Comparison of ENCODE assay signal across 17 mouse cellular contexts in genomic region chr2:136691681-136692080, GRCm38 (mm10). TPM values are rescaled to one million over a fixed set of nuclear protein-coding genes. Genes with fewer than 3 reads are reported as not detected.
"Had no signal": no experiment of that assay in that cellular context is flagged by ENCODE, and none has a peak within 500 bp of the region (broad histone marks: within the 10 kb centered on the region; RNA-seq: fewer than 3 reads in every experiment).

No protein-coding gene starts in this region.

- H3K9me3 ChIP-seq: limb, embryonic 13.5 days; liver, embryonic 15.5 days; megakaryocyte, embryonic 14.5 days; midbrain, embryonic 15.5 days; neural tube, embryonic 13.5 days had no signal

- H3K27me3 ChIP-seq: limb, embryonic 13.5 days; liver, embryonic 15.5 days; megakaryocyte, embryonic 14.5 days; midbrain, embryonic 15.5 days; neural tube, embryonic 13.5 days had no signal

- ATAC-seq: midbrain, embryonic 15.5 days had no signal

- DNase-seq: kidney, postnatal 14 days; left cerebral cortex, postnatal 4 days; lung, adult 2 months; lung, postnatal 14 days; retina, postnatal 1 day; right cerebral cortex, postnatal 4 days; spleen, adult 18-20 months; thymus, adult 18-20 months; thymus, postnatal 25 days had no signal

- H3K9ac ChIP-seq: limb, embryonic 13.5 days; liver, embryonic 15.5 days; midbrain, embryonic 15.5 days; neural tube, embryonic 13.5 days had no signal

- H3K27ac ChIP-seq: limb, embryonic 13.5 days; liver, embryonic 15.5 days; macrophage; midbrain, embryonic 15.5 days; neural tube, embryonic 13.5 days had no signal

- H3K4me3 ChIP-seq: limb, embryonic 13.5 days; liver, embryonic 15.5 days; megakaryocyte, embryonic 14.5 days; midbrain, embryonic 15.5 days; neural tube, embryonic 13.5 days had no signal

- H3K4me1 ChIP-seq: liver, embryonic 15.5 days; megakaryocyte, embryonic 14.5 days; midbrain, embryonic 15.5 days; neural tube, embryonic 13.5 days had no signal

- H3K36me3 ChIP-seq: limb, embryonic 13.5 days; liver, embryonic 15.5 days; midbrain, embryonic 15.5 days; neural tube, embryonic 13.5 days had no signal

- H3K4me2 ChIP-seq: limb, embryonic 13.5 days; liver, embryonic 11.5 days; liver, embryonic 15.5 days; midbrain, embryonic 11.5 days; midbrain, embryonic 15.5 days; neural tube, embryonic 13.5 days had no signal

RNA-seq across cellular contexts. Expression of gene Snap25, which starts 21.6 kb away (rescaled TPM):
- polyA plus RNA-seq: macrophage had no signal
